Mouse (Mus musculus) lung, embryonic 14.5 days (tissue): ENCODE results near the gene Enpep. TPM values are rescaled to one million over a fixed set of nuclear protein-coding genes. Genes with fewer than 3 reads are reported as not detected.

Experiments
- ATAC-seq: fragments of 200-750 bp; cut with Nextera tagmentation; 2 replicates; pipeline ENCODE4 v1.8.0; 2017; ENCODE audit warnings: mild to moderate bottlenecking, moderate TSS enrichment, moderate library complexity; ENCODE audit not compliant: insufficient read depth
- DNase-seq: peaks from one replicate; pipeline ENCODE4 v3.0.0-alpha.2; 2015
- H3K27ac ChIP-seq: fragments of 300-500 bp; sonication (generic); 2 replicates; pipeline ENCODE4 v1.5.1; 2014; ENCODE audit warnings: low read depth, mild to moderate bottlenecking, moderate library complexity
- H3K27me3 ChIP-seq: fragments of 300-500 bp; sonication (generic); 2 replicates; pipeline ENCODE4 v1.6.1; 2014; ENCODE audit warnings: low read length, control low read depth; ENCODE audit not compliant: insufficient read depth
- H3K36me3 ChIP-seq: fragments of 300-500 bp; sonication (generic); 2 replicates; pipeline ENCODE4 v1.6.1; 2014; ENCODE audit warnings: control low read depth; ENCODE audit not compliant: insufficient read depth
- H3K4me1 ChIP-seq: fragments of 300-500 bp; sonication (generic); 2 replicates; pipeline ENCODE4 v1.6.1; 2014; ENCODE audit warnings: antibody characterized with exemption, control low read depth; ENCODE audit not compliant: insufficient read depth
- H3K4me2 ChIP-seq: fragments of 300-500 bp; sonication (generic); 2 replicates; pipeline ENCODE4 v1.6.1; 2014; ENCODE audit warnings: mild to moderate bottlenecking
- H3K4me3 ChIP-seq: fragments of 300-500 bp; sonication (generic); 2 replicates; pipeline ENCODE4 v1.5.1; 2014; ENCODE audit warnings: low read depth, low read length
- H3K9ac ChIP-seq: fragments of 300-500 bp; sonication (generic); 2 replicates; pipeline ENCODE4 v1.6.1; 2014
- H3K9me3 ChIP-seq: fragments of 300-500 bp; sonication (generic); 2 replicates; pipeline ENCODE4 v1.6.1; 2016; ENCODE audit warnings: low read depth, low read length, control low read depth
- CTCF ChIP-seq: IDR thresholded peaks from 2 replicates; pipeline ENCODE4 v1.5.1; 2016; ENCODE audit warnings: antibody characterized with exemption, low read depth
- WGBS: fragments of 180-500 bp; shearing (Covaris S2); extraction: QIAGEN DNeasy Blood & Tissue Kit; methylation state at CpG from one replicate; pipeline ENCODE4 v1.1.7; 2014; 5-methylcytosine and 5-hydroxymethylcytosine counted together
- polyA plus RNA-seq: library from polyadenylated mRNA; unstranded; fragments of >200 nt; fragmentation: Nextera tagmentation; extraction: Ambion mirVana; gene quantifications from 2 replicates; pipeline ENCODE4 v1.2.1, GENCODE M21; 2014

Enpep gene
- polyA plus RNA-seq, 1 experiment from 2014 or later, result 47.4 TPM

DNA sequence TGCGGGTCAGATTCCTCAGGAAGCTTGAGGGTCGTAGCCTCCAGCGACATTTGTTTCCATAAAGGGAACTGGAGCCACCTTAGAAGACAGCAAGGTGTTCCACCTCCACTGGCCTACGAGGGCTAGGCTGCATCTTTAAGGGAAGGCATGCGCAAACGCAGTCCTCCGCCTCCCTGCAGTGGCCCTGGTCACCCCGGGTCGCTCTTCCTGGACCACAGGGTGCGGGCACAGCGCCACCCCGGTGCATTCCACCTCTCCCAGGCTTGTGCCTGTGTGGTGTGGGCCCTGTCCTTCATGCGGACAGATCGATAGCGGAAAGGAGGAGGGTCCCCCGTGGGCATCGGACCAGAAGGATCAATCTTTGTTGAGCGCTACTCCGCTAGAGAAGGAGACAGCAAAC lies 76.2 kb downstream of the Enpep start:
- DNase-seq, result no peak
- H3K9me3 ChIP-seq, result no peaks in the 10 kb centered on the region
- WGBS, result 48% methylated on average over 19 of the region's 19 CpGs
- peak overlapping the region; percentile 44 for H3K4me2 ChIP-seq
- no peak overlapping the region for H3K4me3 ChIP-seq
- H3K4me1 ChIP-seq, result no peaks in the 10 kb centered on the region
- no peak for TF ChIP-seq CTCF
- no peak overlapping the region for H3K27ac ChIP-seq
- H3K36me3 ChIP-seq, result no peaks in the 10 kb centered on the region
- ATAC-seq, result no peak
- no peak overlapping the region for H3K9ac ChIP-seq
- H3K27me3 ChIP-seq, result no peaks in the 10 kb centered on the region

DNA sequence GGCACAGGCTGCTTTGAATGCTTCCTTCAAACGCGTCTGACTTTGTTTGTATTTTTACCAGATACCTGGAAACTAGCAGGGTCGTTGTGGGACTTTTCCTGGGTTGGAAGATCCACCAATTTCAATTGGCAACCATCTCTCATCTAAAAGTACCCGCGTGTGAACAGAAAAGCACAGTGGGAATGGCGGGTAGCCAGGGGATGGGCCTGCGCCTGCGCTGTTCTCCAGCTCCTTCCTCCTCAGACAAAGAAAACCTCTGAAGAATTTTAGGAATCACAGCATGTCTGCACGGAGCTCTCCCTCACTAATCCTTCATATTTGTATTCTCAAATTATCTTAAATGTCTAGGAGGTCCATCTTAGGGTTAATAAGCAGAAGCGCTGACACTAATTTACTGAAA lies 78.3 kb downstream of the Enpep start:
- H3K4me3 ChIP-seq, result no peak overlapping the region
- H3K4me1 ChIP-seq, result no peaks in the 10 kb centered on the region
- ATAC-seq (no peak), DNase-seq (no peak)
- WGBS, result 36% methylated on average over 10 of the region's 10 CpGs
- H3K36me3 ChIP-seq, result no peaks in the 10 kb centered on the region
- no peak for TF ChIP-seq CTCF
- H3K27me3 ChIP-seq, result no peaks in the 10 kb centered on the region
- no peaks in the 10 kb centered on the region for H3K9me3 ChIP-seq
- H3K9ac ChIP-seq, result no peak overlapping the region
- H3K27ac ChIP-seq, result no peak overlapping the region; the same call in 1 of the 2 replicates
- H3K4me2 ChIP-seq, result no peak overlapping the region

DNA sequence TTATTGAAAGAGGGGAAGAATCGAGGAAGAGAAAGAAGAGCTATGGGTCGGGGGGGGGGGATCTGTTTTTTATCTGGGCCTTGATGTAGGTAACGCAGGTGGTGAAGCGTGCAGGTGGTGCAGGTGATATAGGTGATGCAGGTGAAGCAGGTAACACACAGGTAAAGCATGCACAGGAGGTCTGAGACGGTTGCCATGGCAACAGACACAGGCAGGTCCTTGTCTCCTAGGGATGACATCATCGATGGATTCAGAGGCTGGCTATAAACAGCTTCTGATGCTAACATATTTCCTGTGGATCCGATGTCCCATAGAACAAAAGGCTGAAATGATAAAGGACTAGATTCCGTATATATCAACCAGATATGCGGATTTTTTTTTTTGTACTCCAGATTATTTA lies 81.5 kb downstream of the Enpep start:
- Histone ChIP-seq H3K9ac (no peak overlapping the region), H3K36me3 (no peaks in the 10 kb centered on the region), H3K4me1 (no peaks in the 10 kb centered on the region), H3K4me3 (no peak overlapping the region), H3K9me3 (no peaks in the 10 kb centered on the region), H3K4me2 (no peak overlapping the region), H3K27me3 (no peaks in the 10 kb centered on the region), H3K27ac (no peak overlapping the region)
- WGBS, result 77% methylated on average over 9 of the region's 9 CpGs
- DNase-seq (no peak), ATAC-seq (no peak)
- no peak for TF ChIP-seq CTCF

DNA sequence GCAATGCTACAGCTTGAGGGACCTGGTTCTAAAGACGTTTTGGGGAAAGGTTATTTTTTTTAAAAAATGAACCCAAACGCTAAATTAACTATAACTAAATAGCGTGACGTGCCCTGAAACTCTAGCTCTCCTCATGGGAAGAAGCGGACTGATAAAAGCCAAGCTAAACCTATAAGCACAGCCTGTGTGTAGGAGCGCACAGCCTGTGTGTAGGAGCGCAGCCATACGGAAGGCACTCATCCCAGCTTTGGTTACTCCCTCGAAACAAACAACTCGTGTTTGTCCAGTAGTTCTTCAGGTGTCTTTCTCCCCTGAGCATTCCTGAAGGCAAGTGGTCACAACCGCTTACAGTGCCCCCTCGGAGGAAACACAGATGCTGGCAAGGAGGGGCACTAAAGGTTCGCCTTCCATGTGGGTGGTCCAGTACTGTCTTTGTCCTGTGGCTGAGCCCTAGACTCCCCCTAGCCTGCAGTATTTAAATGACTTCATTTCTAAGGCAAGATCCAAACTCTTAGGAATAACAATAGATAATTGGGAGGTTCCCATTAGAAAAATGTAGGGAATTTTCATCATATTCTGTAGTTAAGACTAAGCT lies 93.8 kb downstream of the Enpep start:
- Histone ChIP-seq H3K27me3 (no peaks in the 10 kb centered on the region), H3K4me3 (no peak overlapping the region), H3K9ac (no peak overlapping the region), H3K27ac (no peak overlapping the region), H3K9me3 (no peaks in the 10 kb centered on the region), H3K4me2 (peak overlapping the region; percentile 26), H3K4me1 (no peaks in the 10 kb centered on the region), H3K36me3 (no peaks in the 10 kb centered on the region)
- 17% methylated on average over 13 of the region's 13 CpGs for WGBS
- DNase-seq, result peak; percentile 27
- no peak for TF ChIP-seq CTCF
- ATAC-seq, result no peak; the same call in 1 of the 2 replicates

DNA sequence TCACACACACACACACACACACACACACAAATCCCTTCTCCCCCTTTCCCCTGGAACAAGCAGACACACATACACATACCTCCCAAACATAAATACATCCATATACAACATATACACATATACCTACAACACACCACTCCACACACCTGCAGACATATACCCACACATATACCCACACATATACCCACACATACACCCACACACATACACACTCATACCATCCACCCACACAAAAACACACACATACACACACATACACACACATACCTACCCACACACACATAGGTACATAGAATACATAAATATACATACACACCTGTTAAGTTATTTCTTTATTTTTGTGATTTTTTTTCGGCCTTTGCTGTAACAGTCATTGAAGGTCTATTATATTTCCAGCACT lies 94.5 kb downstream of the Enpep start:
- no peak for TF ChIP-seq CTCF
- Histone ChIP-seq H3K4me3 (no peak overlapping the region), H3K27me3 (no peaks in the 10 kb centered on the region), H3K4me2 (no peak overlapping the region), H3K4me1 (no peaks in the 10 kb centered on the region), H3K9me3 (no peaks in the 10 kb centered on the region), H3K36me3 (no peaks in the 10 kb centered on the region), H3K27ac (no peak overlapping the region), H3K9ac (no peak overlapping the region)
- WGBS, result 64% methylated on average over 1 of the region's 1 CpGs
- DNase-seq, result no peak
- no peak for ATAC-seq

DNA sequence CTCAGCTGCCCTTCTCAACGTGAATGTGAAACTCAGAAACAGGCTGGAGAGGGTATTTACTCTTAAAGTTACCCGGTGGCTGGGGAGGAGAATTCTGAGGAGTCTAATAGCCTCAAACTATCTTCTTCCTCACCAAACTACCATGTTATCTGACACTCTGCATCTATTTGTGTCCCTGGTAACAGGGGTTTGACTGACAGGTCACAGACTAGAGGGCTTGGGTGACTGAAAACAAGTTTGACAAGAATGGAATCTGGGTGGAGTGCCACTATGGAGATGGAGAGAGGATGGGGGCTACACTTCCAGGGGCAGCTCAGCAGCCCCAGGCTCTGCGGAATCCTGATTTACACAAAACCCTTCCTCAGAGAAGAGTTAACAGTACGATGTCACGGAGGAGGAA lies 105.2 kb downstream of the Enpep start:
- DNase-seq (no peak), ATAC-seq (no peak)
- Histone ChIP-seq H3K9me3 (no peaks in the 10 kb centered on the region), H3K4me1 (no peaks in the 10 kb centered on the region), H3K27ac (no peak overlapping the region), H3K36me3 (no peaks in the 10 kb centered on the region), H3K27me3 (peaks cover 65% of the 10 kb centered on the region), H3K4me2 (no peak overlapping the region), H3K9ac (no peak overlapping the region), H3K4me3 (no peak overlapping the region)
- 9% methylated on average over 5 of the region's 5 CpGs for WGBS
- TF ChIP-seq CTCF, result no peak

DNA sequence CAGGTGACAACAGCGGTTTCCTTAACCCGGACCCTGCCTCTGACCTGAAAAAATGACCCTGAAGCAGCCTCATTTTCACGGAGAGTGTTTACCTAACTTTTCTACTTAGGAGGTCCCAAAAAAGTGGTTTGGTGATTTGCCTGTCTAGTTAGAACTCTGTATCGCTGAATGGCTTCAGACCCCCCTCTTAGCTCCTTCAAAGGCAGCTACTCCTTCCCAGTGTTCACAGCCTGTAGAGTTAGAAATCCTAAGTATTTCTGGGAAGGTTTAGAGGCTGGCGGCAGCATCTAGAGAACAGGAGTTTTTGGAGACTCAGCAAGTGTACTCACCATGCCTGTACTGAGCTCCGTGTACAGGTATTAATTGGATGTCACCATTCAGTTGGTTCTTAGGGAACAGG lies 105.8 kb downstream of the Enpep start:
- 2% methylated on average over 6 of the region's 6 CpGs for WGBS
- no peak for TF ChIP-seq CTCF
- H3K4me2 ChIP-seq, result no peak overlapping the region
- no peaks in the 10 kb centered on the region for H3K4me1 ChIP-seq
- H3K9me3 ChIP-seq, result no peaks in the 10 kb centered on the region
- no peak for ATAC-seq
- H3K4me3 ChIP-seq, result no peak overlapping the region
- DNase-seq, result no peak
- H3K9ac ChIP-seq, result no peak overlapping the region
- H3K27me3 ChIP-seq, result peaks cover 72% of the 10 kb centered on the region
- no peak overlapping the region for H3K27ac ChIP-seq
- H3K36me3 ChIP-seq, result no peaks in the 10 kb centered on the region
